Mouse (Mus musculus) liver, embryonic 13.5 days (tissue): ENCODE results near the gene Stx1b. TPM values are rescaled to one million over a fixed set of nuclear protein-coding genes. Genes with fewer than 3 reads are reported as not detected.

ENCODE experiments used
- ATAC-seq: fragments of 200-750 bp; cut with Nextera tagmentation; 2 replicates; pipeline ENCODE4 v1.8.0; 2017; ENCODE audit warnings: low read depth, mild to moderate bottlenecking, moderate number of reproducible peaks, moderate library complexity
- DNase-seq: peaks from one replicate; pipeline ENCODE4 v3.0.0; 2022
- H3K27ac ChIP-seq: fragments of 300-500 bp; sonication (generic); 2 replicates; pipeline ENCODE4 v1.5.1; 2015; ENCODE audit warnings: moderate library complexity, mild to moderate bottlenecking, inconsistent platforms
- H3K27me3 ChIP-seq: fragments of 300-500 bp; sonication (generic); 2 replicates; pipeline ENCODE4 v1.6.1; 2015; ENCODE audit warnings: mild to moderate bottlenecking, inconsistent platforms
- H3K36me3 ChIP-seq: fragments of 300-500 bp; sonication (generic); 2 replicates; pipeline ENCODE4 v1.6.1; 2015; ENCODE audit warnings: mild to moderate bottlenecking, inconsistent platforms
- H3K4me1 ChIP-seq: fragments of 300-500 bp; sonication (generic); replicated peaks from 2 replicates; pipeline ENCODE4 v1.6.1; 2015; ENCODE audit warnings: inconsistent platforms
- H3K4me2 ChIP-seq: fragments of 300-500 bp; sonication (generic); 2 replicates; pipeline ENCODE4 v1.6.1; 2015; ENCODE audit warnings: inconsistent platforms, mild to moderate bottlenecking, moderate library complexity
- H3K4me3 ChIP-seq: fragments of 300-500 bp; sonication (generic); replicated peaks from 2 replicates; pipeline ENCODE4 v1.5.1; 2015; ENCODE audit warnings: mild to moderate bottlenecking, inconsistent platforms
- H3K9ac ChIP-seq: fragments of 300-500 bp; sonication (generic); 2 replicates; pipeline ENCODE4 v1.6.1; 2015; ENCODE audit warnings: mild to moderate bottlenecking, inconsistent platforms
- H3K9me3 ChIP-seq: fragments of 300-500 bp; sonication (generic); replicated peaks from 2 replicates; pipeline ENCODE4 v1.6.1; 2016; ENCODE audit warnings: inconsistent platforms
- WGBS: fragments of 180-500 bp; shearing (Covaris S2); methylation state at CpG from one replicate; pipeline ENCODE4 v1.1.7; 2015; ENCODE audit not compliant: insufficient replicate concordance; 5-methylcytosine and 5-hydroxymethylcytosine counted together
- polyA plus RNA-seq: library from polyadenylated mRNA; unstranded; fragments of >200 nt; fragmentation: Nextera tagmentation; extraction: Ambion mirVana; gene quantifications from 2 replicates; pipeline ENCODE4 v1.2.1, GENCODE M21; 2015

Stx1b gene
- polyA plus RNA-seq, 1 experiment from 2014 or later: 0.41 TPM

DNA sequence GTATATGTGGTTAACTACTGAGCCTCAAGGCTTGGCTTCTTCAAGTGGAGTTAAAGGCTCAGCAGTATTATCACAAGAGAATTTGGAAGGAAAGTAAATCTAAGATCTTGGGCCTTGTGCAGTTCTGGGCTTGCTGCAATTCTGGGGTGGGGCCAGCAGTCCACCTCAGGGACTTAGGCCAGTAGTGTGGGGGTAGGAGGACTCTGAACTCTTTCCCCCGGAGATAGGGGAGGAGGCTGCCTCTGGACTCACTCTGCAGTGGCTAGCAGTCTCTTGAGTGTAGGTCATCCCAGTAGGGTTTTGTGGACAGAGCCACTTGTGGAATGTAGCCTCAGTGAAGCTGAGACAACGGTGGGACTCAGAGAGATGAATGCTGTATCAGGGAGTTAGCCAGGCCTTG lies 58.6 kb downstream of the Stx1b start:
- Histone ChIP-seq H3K4me1 (peaks cover 63% of the 10 kb centered on the region), H3K9me3 (no peaks in the 10 kb centered on the region), H3K27ac (peak overlapping the region; percentile 98), H3K4me3 (no peak overlapping the region), H3K36me3 (peaks cover 14% of the 10 kb centered on the region), H3K9ac (peak overlapping the region; percentile 19; the same call in 1 of the 2 replicates), H3K27me3 (no peaks in the 10 kb centered on the region), H3K4me2 (no peak overlapping the region)
- ATAC-seq (no peak), DNase-seq (no peak)
- WGBS: 70% methylated on average over 2 of the region's 2 CpGs

DNA sequence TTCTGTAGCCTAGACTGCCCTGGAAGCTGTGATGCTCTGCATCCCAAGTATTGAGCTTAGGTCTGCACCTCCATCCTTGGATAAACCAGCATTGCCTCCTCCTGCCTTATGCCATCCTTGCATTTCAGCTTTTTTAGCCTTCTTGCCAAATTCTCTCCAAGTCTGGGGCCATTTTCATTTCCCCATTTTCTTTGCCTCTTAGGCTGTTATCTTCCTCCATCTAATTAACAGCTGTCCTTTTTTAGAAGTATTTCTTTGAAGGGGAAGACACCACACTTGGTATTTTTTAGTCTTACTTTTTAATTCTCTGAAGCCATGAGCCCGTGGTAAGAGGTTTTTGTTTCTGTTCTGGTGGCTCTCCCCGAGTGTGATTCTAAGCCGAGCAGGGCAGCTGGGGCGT lies 60.7 kb downstream of the Stx1b start:
- no peak overlapping the region for H3K4me2 ChIP-seq
- no peak overlapping the region for H3K4me3 ChIP-seq
- WGBS: 74% methylated on average over 4 of the region's 4 CpGs
- ATAC-seq (no peak), DNase-seq (no peak)
- no peak overlapping the region for H3K9ac ChIP-seq
- peaks cover 14% of the 10 kb centered on the region for H3K36me3 ChIP-seq
- H3K27ac ChIP-seq: peak overlapping the region; percentile 2; the same call in 1 of the 2 replicates
- H3K4me1 ChIP-seq: peaks cover 58% of the 10 kb centered on the region
- H3K9me3 ChIP-seq: no peaks in the 10 kb centered on the region
- H3K27me3 ChIP-seq: no peaks in the 10 kb centered on the region

DNA sequence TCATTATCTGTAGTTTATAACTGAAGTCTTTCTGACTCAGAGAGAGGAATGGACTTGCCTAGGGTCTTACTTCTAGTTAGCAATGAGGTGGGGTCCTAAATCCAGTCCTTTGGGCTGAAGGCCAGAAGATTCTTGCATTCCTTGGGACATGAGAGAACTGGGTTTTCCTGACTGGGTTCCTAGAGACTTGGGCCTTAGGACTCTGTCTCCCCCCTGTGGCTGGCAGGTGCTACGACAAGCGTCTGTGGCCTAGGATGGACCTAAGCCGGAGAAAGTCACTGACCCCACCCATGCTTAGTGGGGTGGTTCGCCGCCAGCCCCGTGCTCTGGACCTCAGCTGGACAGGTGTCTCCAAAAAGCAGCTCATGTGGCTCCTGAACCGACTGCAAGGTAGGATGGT lies 63.3 kb downstream of the Stx1b start:
- Histone ChIP-seq H3K9ac (no peak overlapping the region), H3K9me3 (no peaks in the 10 kb centered on the region), H3K27ac (no peak overlapping the region), H3K4me3 (no peak overlapping the region), H3K36me3 (peaks cover 12% of the 10 kb centered on the region), H3K4me2 (no peak overlapping the region), H3K4me1 (peaks cover 32% of the 10 kb centered on the region), H3K27me3 (no peaks in the 10 kb centered on the region)
- WGBS: 18% methylated on average over 7 of the region's 7 CpGs
- DNase-seq (peak; percentile 56), ATAC-seq (peak; percentile 68)

DNA sequence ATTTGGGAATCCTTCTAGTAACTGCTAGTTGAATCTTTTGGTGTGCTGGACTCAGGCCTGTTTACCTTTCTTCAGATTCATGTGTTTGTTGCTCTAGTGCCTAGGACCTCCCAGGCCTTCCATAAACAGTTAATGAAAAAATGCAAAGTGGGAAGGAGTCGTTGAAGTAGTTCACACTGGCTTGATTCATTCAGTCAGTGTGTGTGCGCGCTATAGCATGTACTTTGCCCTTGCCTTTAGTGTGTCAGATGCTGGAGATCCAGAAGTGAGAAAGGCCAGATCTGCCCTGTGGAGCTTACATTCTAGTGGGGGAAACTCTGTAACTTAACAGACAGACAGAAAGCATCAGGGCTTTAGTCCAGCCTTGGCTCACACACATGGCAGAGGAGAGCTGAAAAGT lies 63.9 kb downstream of the Stx1b start:
- 81% methylated on average over 3 of the region's 3 CpGs for WGBS
- ATAC-seq: no peak
- no peak overlapping the region for H3K9ac ChIP-seq

DNA sequence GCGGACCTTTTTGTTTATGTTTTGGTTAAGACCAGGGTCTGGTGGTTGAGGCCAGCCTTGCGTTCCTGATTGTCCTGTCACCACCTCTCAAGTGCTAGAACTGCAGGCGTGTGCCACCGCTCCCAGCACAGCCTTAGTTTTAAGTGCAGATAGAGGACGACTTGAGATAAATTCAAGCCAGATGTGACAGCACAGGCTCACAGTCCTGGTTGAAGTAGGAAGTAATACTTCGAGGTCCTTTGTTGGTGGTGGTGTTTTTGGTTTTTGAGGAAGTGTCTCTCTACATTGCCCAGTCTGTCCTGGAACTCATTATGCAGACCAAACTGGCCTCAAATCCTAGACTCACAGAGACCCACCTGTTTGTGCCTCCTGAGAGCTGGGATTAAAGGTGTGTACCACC lies 64.6 kb downstream of the Stx1b start:
- WGBS: 25% methylated on average over 6 of the region's 6 CpGs
- no peak for ATAC-seq

More for the DNA sequence above, 63.9 kb downstream of the Stx1b start:
- no peak for DNase-seq
- Histone ChIP-seq H3K4me3 (no peak overlapping the region), H3K9me3 (no peaks in the 10 kb centered on the region), H3K4me1 (peaks cover 26% of the 10 kb centered on the region), H3K4me2 (no peak overlapping the region), H3K27me3 (no peaks in the 10 kb centered on the region), H3K27ac (no peak overlapping the region; the same call in 1 of the 2 replicates), H3K36me3 (peaks cover 13% of the 10 kb centered on the region)

More for the DNA sequence above, 64.6 kb downstream of the Stx1b start:
- H3K27me3 ChIP-seq: no peaks in the 10 kb centered on the region
- H3K27ac ChIP-seq: no peak overlapping the region
- peaks cover 17% of the 10 kb centered on the region for H3K36me3 ChIP-seq
- no peaks in the 10 kb centered on the region for H3K9me3 ChIP-seq
- peaks cover 21% of the 10 kb centered on the region for H3K4me1 ChIP-seq
- H3K4me2 ChIP-seq: no peak overlapping the region
- no peak overlapping the region for H3K9ac ChIP-seq
- DNase-seq: no peak
- no peak overlapping the region for H3K4me3 ChIP-seq

Other genes starting within 250 kb of the Stx1b start
- gene Ccdc189, start 236.0 kb downstream of the Stx1b start, polyA plus RNA-seq: 7.3 TPM in 2 replicates
- 18.8 and 25.3 TPM in 2 replicates for gene Rnf40, start 235.8 kb downstream of the Stx1b start, polyA plus RNA-seq
- gene Zfp629, start 208.8 kb downstream of the Stx1b start, polyA plus RNA-seq: 1.6 and 1.8 TPM in 2 replicates
- gene Bcl7c, start 115.6 kb downstream of the Stx1b start, polyA plus RNA-seq: 26.9 and 28.9 TPM in 2 replicates
- gene Ctf1, start 111.8 kb downstream of the Stx1b start, polyA plus RNA-seq: 1.8 and 2.2 TPM in 2 replicates
- gene Ctf2, start 92.4 kb downstream of the Stx1b start, polyA plus RNA-seq: 0.07 and 0.16 TPM in 2 replicates
- 3.1 and 3.3 TPM in 2 replicates for gene Fbxl19, start 80.0 kb downstream of the Stx1b start, polyA plus RNA-seq
- 11.2 and 11.4 TPM in 2 replicates for gene Orai3, start 54.7 kb downstream of the Stx1b start, polyA plus RNA-seq
- 8.4 and 9.0 TPM in 2 replicates for gene Setd1a, start 47.9 kb downstream of the Stx1b start, polyA plus RNA-seq
- gene Gm49388, start 38.9 kb downstream of the Stx1b start, polyA plus RNA-seq: not detected in 2 replicates
- gene Hsd3b7, start 23.9 kb downstream of the Stx1b start, polyA plus RNA-seq: 37.8 and 39.3 TPM in 2 replicates
- 17.4 and 17.5 TPM in 2 replicates for gene Stx4a, start 255 bp downstream of the Stx1b start, polyA plus RNA-seq
- 3.7 and 5.0 TPM in 2 replicates for gene Zfp646, start 51.7 kb upstream of the Stx1b start, polyA plus RNA-seq
- gene Zfp668, start 52.3 kb upstream of the Stx1b start, polyA plus RNA-seq: 7.3 and 7.6 TPM in 2 replicates
- 0.19 and 0.24 TPM in 2 replicates for gene Prss53, start 66.4 kb upstream of the Stx1b start, polyA plus RNA-seq
- not detected in 2 replicates for gene Gm21974, start 70.9 kb upstream of the Stx1b start, polyA plus RNA-seq
- gene Vkorc1, start 71.1 kb upstream of the Stx1b start, polyA plus RNA-seq: 86.9 and 89.1 TPM in 2 replicates
- 64.4 and 70.0 TPM in 2 replicates for gene Bckdk, start 79.5 kb upstream of the Stx1b start, polyA plus RNA-seq
- 20.5 and 22.7 TPM in 2 replicates for gene Kat8, start 88.0 kb upstream of the Stx1b start, polyA plus RNA-seq
- 5.8 and 6.4 TPM in 2 replicates for gene Prss8, start 105.6 kb upstream of the Stx1b start, polyA plus RNA-seq
- gene Prss36, start 122.2 kb upstream of the Stx1b start, polyA plus RNA-seq: 4.0 and 4.1 TPM in 2 replicates
- 160 and 170 TPM in 2 replicates for gene Fus, start 142.9 kb upstream of the Stx1b start, polyA plus RNA-seq
- gene Pycard, start 169.3 kb upstream of the Stx1b start, polyA plus RNA-seq: 23.7 and 31.2 TPM in 2 replicates
- gene Trim72, start 179.4 kb upstream of the Stx1b start, polyA plus RNA-seq: not detected in 2 replicates
- gene Itgam, start 238.1 kb upstream of the Stx1b start, polyA plus RNA-seq: 1.8 TPM in 2 replicates
- not detected in 2 replicates for gene Gm49368, start 238.1 kb upstream of the Stx1b start, polyA plus RNA-seq